Mouse (Mus musculus) skeletal muscle tissue, postnatal 0 days (tissue): Measurements from ENCODE around the gene Prmt7. TPM values are rescaled to one million over a fixed set of nuclear protein-coding genes. Genes with fewer than 3 reads are reported as not detected.

Experiments used
- polyA plus RNA-seq: library from polyadenylated mRNA; unstranded; fragments of >200 nt; fragmentation: Nextera tagmentation; extraction: Ambion mirVana; gene quantifications from 2 replicates; pipeline ENCODE4 v1.2.1, GENCODE M21; 2015

Prmt7 gene
- 24.2 and 25.2 TPM in 2 replicates for polyA plus RNA-seq

GRCm38 (mm10) chr8:106210821-106211345 lies at the start of gene Prmt7, which contains the start of gene Slc7a6os:
Gene Prmt7 (plus strand): TSS chr8:106210936.
Gene Slc7a6os (minus strand): TSS chr8:106210935.

GRCm38 (mm10) chr8:106168356-106169016 lies 42.2 kb upstream of the Prmt7 start, which contains the start of gene Slc7a6:
Gene Slc7a6 (plus strand): TSS chr8:106168857.

Other genes starting within 250 kb of the Prmt7 start
- gene Slc12a4, start 244.8 kb upstream of the Prmt7 start, polyA plus RNA-seq, result 15.2 and 16.0 TPM in 2 replicates
- not detected in 2 replicates for gene Dpep3, start 231.5 kb upstream of the Prmt7 start, polyA plus RNA-seq
- 15.0 and 15.5 TPM in 2 replicates for gene Dus2, start 219.6 kb upstream of the Prmt7 start, polyA plus RNA-seq
- gene Dpep2nb, start 205.0 kb upstream of the Prmt7 start, polyA plus RNA-seq, result not detected in 2 replicates
- 11.5 and 14.0 TPM in 2 replicates for gene Ddx28, start 199.1 kb upstream of the Prmt7 start, polyA plus RNA-seq
- gene Nfatc3, start 152.1 kb upstream of the Prmt7 start, polyA plus RNA-seq, result 2.9 and 3.2 TPM in 2 replicates
- gene Esrp2, start 74.0 kb upstream of the Prmt7 start, polyA plus RNA-seq, result 0.23 and 1.7 TPM in 2 replicates
- gene Pla2g15, start 60.5 kb upstream of the Prmt7 start, polyA plus RNA-seq, result 5.5 and 8.9 TPM in 2 replicates
- gene Slc7a6, start 42.1 kb upstream of the Prmt7 start, polyA plus RNA-seq, result 9.0 and 13.3 TPM in 2 replicates
- 13.8 and 16.6 TPM in 2 replicates for gene Slc7a6os, start within 50 bp of the Prmt7 start, polyA plus RNA-seq
- 0.69 and 1.7 TPM in 2 replicates for gene Smpd3, start 127.1 kb downstream of the Prmt7 start, polyA plus RNA-seq
- 7.1 and 7.8 TPM in 2 replicates for gene Zfp90, start 204.4 kb downstream of the Prmt7 start, polyA plus RNA-seq